In the genomic region with DNA sequence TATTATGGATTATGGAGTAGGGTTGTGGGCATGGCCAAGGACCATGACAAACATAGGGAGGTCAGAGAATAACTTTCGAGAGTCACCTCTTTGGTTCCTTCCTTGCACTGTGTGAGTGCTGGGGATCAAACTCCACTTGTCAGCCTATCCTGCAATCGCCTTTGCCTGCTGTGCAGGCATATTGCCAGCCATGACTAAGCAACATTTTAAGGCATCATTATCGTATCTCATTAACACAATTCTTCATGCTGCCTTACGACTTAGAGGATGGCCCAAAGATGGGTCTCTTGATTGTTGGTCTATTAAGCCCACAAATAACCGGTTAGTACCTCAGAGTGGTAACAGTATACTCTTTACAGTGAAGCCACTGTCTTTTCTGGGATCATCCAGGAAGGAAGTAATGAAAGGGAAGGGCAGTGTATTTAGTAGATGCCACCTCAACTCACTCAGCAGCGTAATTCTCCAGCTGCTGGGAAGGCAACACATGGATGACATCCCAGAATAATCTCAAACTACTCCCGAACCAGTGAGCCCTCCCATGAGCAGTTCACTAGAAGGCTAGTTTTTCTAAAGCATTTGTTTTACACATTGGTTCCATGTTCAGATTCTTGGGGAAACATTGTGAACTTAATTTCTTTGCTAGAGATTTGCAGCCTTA, we compare ENCODE assay signal across 13 mouse cellular contexts. TPM values are rescaled to one million over a fixed set of nuclear protein-coding genes. Genes with fewer than 3 reads are reported as not detected.
DNase-seq lines count a peak whose midpoint lies in the region; ATAC-seq and TF ChIP-seq lines count a peak whose summit lies in the region.
"Had no signal": no experiment of that assay in that cellular context is flagged by ENCODE, and none has a peak within 500 bp of the region (broad histone marks: within the 10 kb centered on the region; RNA-seq: fewer than 3 reads in every experiment).

No protein-coding gene starts in this region.

- no peak for TF ChIP-seq CTCF in MEL (IDR thresholded peaks at IDR 0.05 in 2 of 3, conservative IDR thresholded peaks at IDR 0.05 in 1 of 3; ENCODE audit: control insufficient read depth in 1 of 3, insufficient read depth in 1 of 3, low read depth in 2 of 3, low read length in 3 of 3, poor library complexity in 1 of 3, severe bottlenecking in 1 of 3)
- TF ChIP-seq CTCF in liver, postnatal 0 days (IDR thresholded peaks at IDR 0.05; ENCODE audit: low read depth) = no peak
- no peak for TF ChIP-seq CTCF in heart, adult 2 months (IDR thresholded peaks at IDR 0.05)

- TF ChIP-seq RAD21 in MEL (IDR thresholded peaks at IDR 0.05; ENCODE audit: low read depth, low read length) = no peak

- 71% methylated on average over 7 of the region's 7 CpGs for WGBS in kidney, embryonic 14.5 days
- 55% methylated on average over 7 of the region's 7 CpGs for WGBS in liver, postnatal 0 days (ENCODE audit: insufficient replicate concordance)
- 72% methylated on average over 7 of the region's 7 CpGs for WGBS in heart, adult 2 months

- no peak overlapping the region for H3K4me2 ChIP-seq in kidney, embryonic 14.5 days (replicated peaks; ENCODE audit: low read depth, low read length)
- H3K4me2 ChIP-seq in liver, postnatal 0 days (ENCODE audit: low read depth, low read length) = no peak overlapping the region; the same call in 1 of the 2 replicates
- H3K4me2 ChIP-seq: neural tube, embryonic 12.5 days had no signal

- TF ChIP-seq EP300 in MEL (IDR thresholded peaks at IDR 0.05; ENCODE audit: low read depth in 1 of 2, low read length in 2 of 2) = peak; percentile 85 to 88
- peak; percentile 86 for TF ChIP-seq EP300 in liver, postnatal 0 days (IDR thresholded peaks at IDR 0.05; ENCODE audit: low read depth)
- no peak for TF ChIP-seq EP300 in heart, adult 2 months (IDR thresholded peaks at IDR 0.05; ENCODE audit: insufficient read depth, low read depth, low read length)

- no peaks in the 10 kb centered on the region for H3K27me3 ChIP-seq in kidney, embryonic 14.5 days (ENCODE audit: control insufficient read depth, insufficient read depth, low read length)
- no peaks in the 10 kb centered on the region for H3K27me3 ChIP-seq in MEL (ENCODE audit: control insufficient read depth in 1 of 2, insufficient read depth in 2 of 2, low read length in 2 of 2)
- H3K27me3 ChIP-seq in liver, postnatal 0 days (ENCODE audit: insufficient read depth, low read length) = no peaks in the 10 kb centered on the region
- H3K27me3 ChIP-seq in heart, adult 2 months (ENCODE audit: control insufficient read depth, insufficient read depth, low read length) = no peaks in the 10 kb centered on the region
- H3K27me3 ChIP-seq: neural tube, embryonic 12.5 days had no signal

- H3K27ac ChIP-seq in kidney, embryonic 14.5 days (ENCODE audit: low read depth, low read length) = no peak overlapping the region
- H3K27ac ChIP-seq in MEL (ENCODE audit: control insufficient read depth, low read depth, low read length) = peak overlapping the region; percentile 28
- peak overlapping the region; percentile 48; the same call in 1 of the 2 replicates for H3K27ac ChIP-seq in liver, postnatal 0 days (ENCODE audit: low read depth)
- no peak overlapping the region for H3K27ac ChIP-seq in heart, adult 2 months
- H3K27ac ChIP-seq: neural tube, embryonic 12.5 days had no signal

- no peak overlapping the region for H3K4me3 ChIP-seq in kidney, embryonic 14.5 days (ENCODE audit: low read length)
- peak overlapping the region in 1 of 2 experiments; percentile 18; a peak in 1 of 4 replicates for H3K4me3 ChIP-seq in MEL (ENCODE audit: control insufficient read depth in 1 of 2, insufficient read depth in 1 of 2, low read depth in 2 of 2, low read length in 2 of 2)
- no peak overlapping the region for H3K4me3 ChIP-seq in liver, postnatal 0 days (ENCODE audit: low read depth, low read length)
- H3K4me3 ChIP-seq in heart, adult 2 months = no peak overlapping the region
- H3K4me3 ChIP-seq: neural tube, embryonic 12.5 days had no signal

- no peak overlapping the region for H3K9ac ChIP-seq in kidney, embryonic 14.5 days (ENCODE audit: low read depth, low read length)
- H3K9ac ChIP-seq in MEL (ENCODE audit: control insufficient read depth, low read depth, low read length, poor library complexity, severe bottlenecking) = no peak overlapping the region
- H3K9ac ChIP-seq in liver, postnatal 0 days (replicated peaks) = no peak overlapping the region
- no peak overlapping the region for H3K9ac ChIP-seq in heart, adult 2 months (ENCODE audit: low read depth, low read length)
- H3K9ac ChIP-seq: neural tube, embryonic 12.5 days had no signal

- no peak for ATAC-seq in kidney, embryonic 14.5 days (ENCODE audit: low FRiP score, low TSS enrichment)
- peak; percentile 96 for ATAC-seq in liver, postnatal 0 days

- TF ChIP-seq POLR2A in MEL (IDR thresholded peaks at IDR 0.05; ENCODE audit: control insufficient read depth in 1 of 2, insufficient read depth in 1 of 2, low read depth in 1 of 2, low read length in 2 of 2, poor library complexity in 1 of 2) = no peak
- no peak for TF ChIP-seq POLR2A in heart, adult 2 months (IDR thresholded peaks at IDR 0.05; ENCODE audit: insufficient read depth, low read depth, low read length)

- H3K9me3 ChIP-seq in kidney, embryonic 14.5 days (ENCODE audit: control insufficient read depth, low read length) = no peaks in the 10 kb centered on the region
- no peaks in the 10 kb centered on the region for H3K9me3 ChIP-seq in MEL (replicated peaks; ENCODE audit: insufficient read depth, low read length)
- no peaks in the 10 kb centered on the region for H3K9me3 ChIP-seq in liver, postnatal 0 days (ENCODE audit: low read length)
- H3K9me3 ChIP-seq: neural tube, embryonic 12.5 days had no signal

- H3K36me3 ChIP-seq in kidney, embryonic 14.5 days (ENCODE audit: control insufficient read depth, insufficient read depth, low read length) = no peaks in the 10 kb centered on the region
- H3K36me3 ChIP-seq in MEL (ENCODE audit: control insufficient read depth in 1 of 2, insufficient read depth in 2 of 2, low read length in 2 of 2) = peaks cover 0 to 24% of the 10 kb centered on the region in 2 experiments; a peak in 2 of 4 replicates
- no peaks in the 10 kb centered on the region for H3K36me3 ChIP-seq in liver, postnatal 0 days (replicated peaks; ENCODE audit: insufficient read depth, low read length)
- no peaks in the 10 kb centered on the region for H3K36me3 ChIP-seq in heart, adult 2 months (ENCODE audit: control insufficient read depth, insufficient read depth, low read length)
- H3K36me3 ChIP-seq: neural tube, embryonic 12.5 days had no signal

- no peaks in the 10 kb centered on the region for H3K79me2 ChIP-seq in MEL (ENCODE audit: control insufficient read depth, insufficient read depth, low read length, poor library complexity)
- no peaks in the 10 kb centered on the region for H3K79me2 ChIP-seq in heart, adult 2 months (replicated peaks; ENCODE audit: control insufficient read depth, insufficient read depth, low read length)

- intact Hi-C loops in heart, adult 2 months (cut with DNase I) = no loop called here

- H3K4me1 ChIP-seq in kidney, embryonic 14.5 days (ENCODE audit: control insufficient read depth, insufficient read depth, low read length) = no peaks in the 10 kb centered on the region
- peaks cover 15 to 26% of the 10 kb centered on the region in 2 experiments for H3K4me1 ChIP-seq in MEL (ENCODE audit: control insufficient read depth in 1 of 2, insufficient read depth in 2 of 2, low read length in 2 of 2)
- 0 out of 2 replicates have a peak, but pooled peaks cover 5% of the 10 kb centered on the region for H3K4me1 ChIP-seq in liver, postnatal 0 days (ENCODE audit: insufficient read depth)
- H3K4me1 ChIP-seq in heart, adult 2 months (ENCODE audit: control insufficient read depth, insufficient read depth, low read length) = no peaks in the 10 kb centered on the region
- H3K4me1 ChIP-seq: neural tube, embryonic 12.5 days had no signal

- peak; percentile 36 to 43 for DNase-seq in kidney, adult 8-10 months
- peak; percentile 92 for DNase-seq in MEL (ENCODE audit: low read depth, low spot score)
- DNase-seq in c-Kit-positive CD71-positive TER-119-positive erythroid progenitor cells, embryonic 14.5 days (ENCODE audit: low spot score) = peak; percentile 30
- peak; percentile 55 for DNase-seq in liver, postnatal 0 days
- no peak for DNase-seq in urinary bladder, postnatal 4 days (ENCODE audit: low spot score in 2 of 2)
- no peak for DNase-seq in heart, adult 2 months
- no peak for DNase-seq in thymus, postnatal 10 days (ENCODE audit: low spot score in 2 of 2)
- DNase-seq: cerebellum, postnatal 36 days; gastrocnemius, postnatal 10 days; lung, adult 18-20 months; right cerebral cortex, postnatal 14 days had no signal

TF ChIP-seq in MEL, 35 proteins besides CTCF, POLR2A, EP300 and RAD21 (continues in another document):
- no peak for TF ChIP-seq KAT2A (conservative IDR thresholded peaks at IDR 0.05; ENCODE audit: low read depth, low read length)
- TF ChIP-seq ETS1 (IDR thresholded peaks at IDR 0.05; ENCODE audit: low read depth, low read length) = peak; percentile 81
- TF ChIP-seq JUND (IDR thresholded peaks at IDR 0.05; ENCODE audit: low read depth, low read length) = no peak
- TF ChIP-seq USF2 (IDR thresholded peaks at IDR 0.05; ENCODE audit: borderline replicate concordance in 1 of 2, insufficient read depth in 1 of 2, low read depth in 1 of 2, low read length in 2 of 2) = no peak
- TF ChIP-seq GABPA (IDR thresholded peaks at IDR 0.05; ENCODE audit: low read depth, low read length) = peak; percentile 78; the same call in 1 of the 2 replicates
- TF ChIP-seq BHLHE40 (IDR thresholded peaks at IDR 0.05; ENCODE audit: borderline replicate concordance, low read depth, low read length) = no peak
- TF ChIP-seq USF1 (IDR thresholded peaks at IDR 0.05; ENCODE audit: low read depth, low read length) = no peak
- peak; percentile 38 for TF ChIP-seq TAL1 (IDR thresholded peaks at IDR 0.05; ENCODE audit: low read length)

RNA-seq across cellular contexts. Expression of a gene that starts 45.9 kb away (rescaled TPM):
- 73.7 and 73.9 TPM in 2 replicates for polyA plus RNA-seq in kidney, embryonic 14.5 days (2014; fragmentation: Nextera tagmentation; extraction: Ambion mirVana)
- 31.4 and 34.6 TPM in 2 replicates for total RNA-seq in MEL (2012; rRNA removed)
- 10 to 100 TPM in 1 of 2 experiments, not detected in 1; 39.7 TPM for polyA plus RNA-seq in MEL (2012; ENCODE audit: insufficient read depth in 1 of 2, insufficient read length in 2 of 2, low read depth in 1 of 2, low replicate concordance in 2 of 2, missing spikeins in 1 of 2)
- polyA plus RNA-seq in liver, postnatal 0 days (2015; fragmentation: Nextera tagmentation; extraction: Ambion mirVana) = 28.0 and 28.2 TPM in 2 replicates
- 10 to 100 TPM; 62.5 to 74.7 TPM for total RNA-seq in heart, adult 2 months (2021)
- polyA plus RNA-seq in heart, adult 2 months (2012; rRNA removed) = 44.2 and 65.5 TPM in 2 replicates

RNA-seq across cellular contexts. Expression of a gene that starts 46.0 kb away (rescaled TPM):
- polyA plus RNA-seq in kidney, embryonic 14.5 days (2014; fragmentation: Nextera tagmentation; extraction: Ambion mirVana) = 31.5 and 38.3 TPM in 2 replicates
- 48.4 and 50.0 TPM in 2 replicates for total RNA-seq in MEL (2012; rRNA removed)
- polyA plus RNA-seq in MEL (2012; ENCODE audit: insufficient read depth in 1 of 2, insufficient read length in 2 of 2, low read depth in 1 of 2, low replicate concordance in 2 of 2, missing spikeins in 1 of 2) = 10 to 100 TPM in 1 of 2 experiments, not detected in 1; 73.3 TPM
- polyA plus RNA-seq in liver, postnatal 0 days (2015; fragmentation: Nextera tagmentation; extraction: Ambion mirVana) = 17.4 and 18.1 TPM in 2 replicates
- 100 to 1,000 TPM; 147 to 162 TPM for total RNA-seq in heart, adult 2 months (2021)
- polyA plus RNA-seq in heart, adult 2 months (2012; rRNA removed) = 102 and 124 TPM in 2 replicates

Comparison
In these comparisons a context has a peak if more than half of its experiments do, and no peak if none do; other contexts are left out.
1. DNase-seq: peak in kidney, adult 8-10 months (2 of 2), MEL (single experiment), c-Kit-positive CD71-positive TER-119-positive erythroid progenitor cells, embryonic 14.5 days (single experiment) and liver, postnatal 0 days (single experiment); none in urinary bladder, postnatal 4 days (0 of 2), heart, adult 2 months (0 of 2) and thymus, postnatal 10 days (0 of 2).
2. H3K27ac ChIP-seq: peak in MEL (single experiment) and liver, postnatal 0 days (single experiment); none in kidney, embryonic 14.5 days (single experiment) and heart, adult 2 months (single experiment).